Mouse (Mus musculus) limb, embryonic 10.5 days (tissue): ENCODE measurements around the gene Slc4a5. TPM values are rescaled to one million over a fixed set of nuclear protein-coding genes. Genes with fewer than 3 reads are reported as not detected.
A peak's percentile ranks its signal among the peaks of the same experiment; 100 is the strongest.

Source experiments
- DNase-seq: peaks from one replicate; pipeline ENCODE4 v3.0.0-alpha.2; 2017; ENCODE audit warnings: low spot score
- H3K27ac ChIP-seq: fragments of 300-500 bp; sonication (generic); 2 replicates; pipeline ENCODE4 v1.5.1; 2016; ENCODE audit warnings: mild to moderate bottlenecking
- H3K27me3 ChIP-seq: fragments of 300-500 bp; sonication (generic); 2 replicates; pipeline ENCODE4 v1.6.1; 2016; ENCODE audit warnings: low read depth, mild to moderate bottlenecking; ENCODE audit not compliant: poor library complexity, severe bottlenecking
- H3K36me3 ChIP-seq: fragments of 300-500 bp; sonication (generic); 2 replicates; pipeline ENCODE4 v1.6.1; 2016; ENCODE audit warnings: mild to moderate bottlenecking, moderate library complexity
- H3K4me1 ChIP-seq: fragments of 300-500 bp; sonication (generic); 2 replicates; pipeline ENCODE4 v1.6.1; 2016
- H3K4me3 ChIP-seq: fragments of 300-500 bp; sonication (generic); 2 replicates; pipeline ENCODE4 v1.5.1; 2016; ENCODE audit warnings: mild to moderate bottlenecking, moderate library complexity
- H3K9me3 ChIP-seq: fragments of 300-500 bp; sonication (generic); replicated peaks from 2 replicates; pipeline ENCODE4 v1.6.1; 2016; ENCODE audit warnings: mild to moderate bottlenecking
- WGBS: fragments of 180-500 bp; shearing (Covaris S2); methylation state at CpG from one replicate; pipeline ENCODE4 v1.1.7; 2016; 5-methylcytosine and 5-hydroxymethylcytosine counted together
- polyA plus RNA-seq: library from polyadenylated mRNA; unstranded; fragments of >200 nt; fragmentation: Nextera tagmentation; extraction: Ambion mirVana; gene quantifications from 2 replicates; pipeline ENCODE4 v1.2.1, GENCODE M21; 2016

Gene Slc4a5
- polyA plus RNA-seq, 1 experiment from 2014 or later, result 0.25 TPM

- DNase-seq, result no peak
- WGBS, result 77% methylated on average over 8 of the region's 8 CpGs
- no peaks in the 10 kb centered on the region; the same call in 1 of the 2 replicates for H3K27me3 ChIP-seq
- H3K27ac ChIP-seq, result no peak overlapping the region
- H3K36me3 ChIP-seq, result no peaks in the 10 kb centered on the region
- no peaks in the 10 kb centered on the region for H3K9me3 ChIP-seq
- no peak overlapping the region for H3K4me3 ChIP-seq
- H3K4me1 ChIP-seq, result no peaks in the 10 kb centered on the region; the same call in 1 of the 2 replicates
Observed at GRCm38 (mm10) chr6:83280256-83280955, 60.8 kb downstream of the Slc4a5 start.

GRCm38 (mm10) chr6:83300447-83301229, 81.0 kb downstream of the Slc4a5 start:
- no peaks in the 10 kb centered on the region for H3K27me3 ChIP-seq

GRCm38 (mm10) chr6:83301294-83301693, 81.7 kb downstream of the Slc4a5 start:
- no peak for DNase-seq
- Histone ChIP-seq H3K4me3 (no peak overlapping the region), H3K36me3 (peaks cover 26% of the 10 kb centered on the region), H3K9me3 (no peaks in the 10 kb centered on the region), H3K27ac (no peak overlapping the region), H3K4me1 (peaks cover 9% of the 10 kb centered on the region), H3K27me3 (no peaks in the 10 kb centered on the region)
- 92% methylated on average over 2 of the region's 2 CpGs for WGBS

More at GRCm38 (mm10) chr6:83300447-83301229, 81.0 kb downstream of the Slc4a5 start:
- H3K4me1 ChIP-seq, result peaks cover 9% of the 10 kb centered on the region
- no peak for DNase-seq
- no peak overlapping the region for H3K27ac ChIP-seq
- no peak overlapping the region for H3K4me3 ChIP-seq
- H3K9me3 ChIP-seq, result no peaks in the 10 kb centered on the region
- 94% methylated on average over 7 of the region's 7 CpGs for WGBS
- H3K36me3 ChIP-seq, result peaks cover 19% of the 10 kb centered on the region

- no peaks in the 10 kb centered on the region for H3K27me3 ChIP-seq
- peaks cover 9% of the 10 kb centered on the region for H3K4me1 ChIP-seq
- no peak overlapping the region for H3K4me3 ChIP-seq
- no peaks in the 10 kb centered on the region for H3K9me3 ChIP-seq
- 71% methylated on average over 5 of the region's 5 CpGs for WGBS
- H3K27ac ChIP-seq, result no peak overlapping the region
- DNase-seq, result no peak
- peaks cover 36% of the 10 kb centered on the region for H3K36me3 ChIP-seq
Observed at GRCm38 (mm10) chr6:83302264-83302663, 82.6 kb downstream of the Slc4a5 start.

GRCm38 (mm10) chr6:83309017-83309416, 89.4 kb downstream of the Slc4a5 start:
- Histone ChIP-seq H3K36me3 (peaks cover 100% of the 10 kb centered on the region), H3K4me1 (no peaks in the 10 kb centered on the region), H3K4me3 (no peak overlapping the region), H3K27me3 (no peaks in the 10 kb centered on the region), H3K9me3 (no peaks in the 10 kb centered on the region), H3K27ac (no peak overlapping the region)
- DNase-seq, result no peak
- 93% methylated on average over 7 of the region's 7 CpGs for WGBS

GRCm38 (mm10) chr6:83311206-83311605, 91.6 kb downstream of the Slc4a5 start:
- no peak for DNase-seq
- Histone ChIP-seq H3K4me1 (peaks cover 12% of the 10 kb centered on the region), H3K27me3 (no peaks in the 10 kb centered on the region), H3K27ac (no peak overlapping the region), H3K4me3 (no peak overlapping the region), H3K36me3 (peaks cover 80% of the 10 kb centered on the region), H3K9me3 (no peaks in the 10 kb centered on the region)
- 96% methylated on average over 11 of the region's 11 CpGs for WGBS

- WGBS, result 94% methylated on average over 7 of the region's 7 CpGs
Observed at GRCm38 (mm10) chr6:83312021-83312420, 92.4 kb downstream of the Slc4a5 start.

GRCm38 (mm10) chr6:83312514-83312913, 92.9 kb downstream of the Slc4a5 start:
- Histone ChIP-seq H3K9me3 (no peaks in the 10 kb centered on the region), H3K27ac (no peak overlapping the region), H3K36me3 (peaks cover 67% of the 10 kb centered on the region), H3K4me3 (no peak overlapping the region), H3K4me1 (peaks cover 18% of the 10 kb centered on the region), H3K27me3 (no peaks in the 10 kb centered on the region)
- WGBS, result 92% methylated on average over 8 of the region's 8 CpGs
- DNase-seq, result no peak

More at GRCm38 (mm10) chr6:83312021-83312420, 92.4 kb downstream of the Slc4a5 start:
- H3K36me3 ChIP-seq, result peaks cover 72% of the 10 kb centered on the region
- H3K27me3 ChIP-seq, result no peaks in the 10 kb centered on the region
- H3K4me1 ChIP-seq, result peaks cover 18% of the 10 kb centered on the region
- no peaks in the 10 kb centered on the region for H3K9me3 ChIP-seq
- DNase-seq, result no peak
- H3K4me3 ChIP-seq, result no peak overlapping the region
- no peak overlapping the region for H3K27ac ChIP-seq

GRCm38 (mm10) chr6:83315293-83315692, 95.7 kb downstream of the Slc4a5 start:
- DNase-seq, result no peak
- Histone ChIP-seq H3K4me3 (peak overlapping the region; percentile 99; the same call in 1 of the 2 replicates), H3K27ac (no peak overlapping the region), H3K27me3 (no peaks in the 10 kb centered on the region), H3K9me3 (no peaks in the 10 kb centered on the region), H3K36me3 (peaks cover 39% of the 10 kb centered on the region), H3K4me1 (peaks cover 18% of the 10 kb centered on the region)

GRCm38 (mm10) chr6:83316022-83316421, 96.4 kb downstream of the Slc4a5 start:
- DNase-seq, result peak; percentile 74
- Histone ChIP-seq H3K4me1 (peaks cover 18% of the 10 kb centered on the region), H3K9me3 (no peaks in the 10 kb centered on the region), H3K4me3 (peak overlapping the region; percentile 99), H3K27ac (peak overlapping the region; percentile 19; the same call in 1 of the 2 replicates), H3K36me3 (peaks cover 32% of the 10 kb centered on the region), H3K27me3 (no peaks in the 10 kb centered on the region)
- 6% methylated on average over 10 of the region's 10 CpGs for WGBS

GRCm38 (mm10) chr6:83317108-83317741, 97.6 kb downstream of the Slc4a5 start:
- DNase-seq, result peak; percentile 90
- Histone ChIP-seq H3K36me3 (peaks cover 20% of the 10 kb centered on the region), H3K4me1 (peaks cover 18% of the 10 kb centered on the region), H3K27me3 (no peaks in the 10 kb centered on the region), H3K4me3 (peak overlapping the region; percentile 99), H3K27ac (peak overlapping the region; percentile 95), H3K9me3 (no peaks in the 10 kb centered on the region)
- under 1% methylated on average over 52 of the region's 52 CpGs for WGBS

GRCm38 (mm10) chr6:83321927-83322326, 102.3 kb downstream of the Slc4a5 start:
- no peaks in the 10 kb centered on the region for H3K27me3 ChIP-seq
- H3K4me1 ChIP-seq, result peaks cover 15% of the 10 kb centered on the region
- no peak for DNase-seq
- H3K36me3 ChIP-seq, result no peaks in the 10 kb centered on the region
- no peak overlapping the region for H3K27ac ChIP-seq
- 67% methylated on average over 1 of the region's 1 CpGs for WGBS
- no peaks in the 10 kb centered on the region for H3K9me3 ChIP-seq
- H3K4me3 ChIP-seq, result no peak overlapping the region

GRCm38 (mm10) chr6:83322794-83323193, 103.2 kb downstream of the Slc4a5 start:
- 69% methylated on average over 2 of the region's 2 CpGs for WGBS
- Histone ChIP-seq H3K27ac (no peak overlapping the region), H3K27me3 (no peaks in the 10 kb centered on the region), H3K4me1 (peaks cover 18% of the 10 kb centered on the region), H3K9me3 (no peaks in the 10 kb centered on the region), H3K36me3 (peaks cover 2% of the 10 kb centered on the region; the same call in 1 of the 2 replicates), H3K4me3 (no peak overlapping the region)
- no peak for DNase-seq
